Mouse (Mus musculus) liver, adult (tissue): ENCODE data around the gene Hacl1.
A peak's percentile ranks its signal among the peaks of the same experiment; 100 is the strongest.

Source experiments
- GATA4 ChIP-seq: IDR thresholded peaks from 2 replicates; pipeline ENCODE4 v1.6.1; 2014; ENCODE audit warnings: mild to moderate bottlenecking, low read length; ENCODE audit not compliant: insufficient replicate concordance

Hacl1 gene

GRCm38 (mm10) chr14:31654816-31655215, 13.7 kb upstream of the Hacl1 start:
- no peak for TF ChIP-seq GATA4

GRCm38 (mm10) chr14:31653101-31653875, 12.2 kb upstream of the Hacl1 start:
- no peak for TF ChIP-seq GATA4

GRCm38 (mm10) chr14:31652624-31653023, 11.5 kb upstream of the Hacl1 start:
- TF ChIP-seq GATA4, result no peak

GRCm38 (mm10) chr14:31652106-31652505, 11.0 kb upstream of the Hacl1 start:
- no peak for TF ChIP-seq GATA4

GRCm38 (mm10) chr14:31651206-31651605, 10.1 kb upstream of the Hacl1 start:
- no peak for TF ChIP-seq GATA4

GRCm38 (mm10) chr14:31650347-31650746, 9.3 kb upstream of the Hacl1 start:
- TF ChIP-seq GATA4, result no peak

GRCm38 (mm10) chr14:31647991-31648390, 6.9 kb upstream of the Hacl1 start:
- TF ChIP-seq GATA4, result no peak

- no peak for TF ChIP-seq GATA4
Observed at GRCm38 (mm10) chr14:31645920-31646319, 4.8 kb upstream of the Hacl1 start.

GRCm38 (mm10) chr14:31644931-31645547, 4.0 kb upstream of the Hacl1 start:
- TF ChIP-seq GATA4, result peak; percentile 64; the same call in 1 of the 2 replicates

- no peak for TF ChIP-seq GATA4
Observed at GRCm38 (mm10) chr14:31644183-31644830, 3.2 kb upstream of the Hacl1 start.

- no peak for TF ChIP-seq GATA4
Observed at GRCm38 (mm10) chr14:31641506-31642155, 545 bp upstream of the Hacl1 start.

- TF ChIP-seq GATA4, result no peak
Observed at GRCm38 (mm10) chr14:31640346-31640889, 668 bp downstream of the Hacl1 start, which contains the start of gene Gm49387. Gene Gm49387 (minus strand): TSS chr14:31640878.

GRCm38 (mm10) chr14:31630677-31631076, 10.4 kb downstream of the Hacl1 start:
- no peak for TF ChIP-seq GATA4

- no peak for TF ChIP-seq GATA4
Observed at GRCm38 (mm10) chr14:31622748-31623147, 18.3 kb downstream of the Hacl1 start.

- no peak for TF ChIP-seq GATA4
Observed at GRCm38 (mm10) chr14:31620591-31621223, 20.4 kb downstream of the Hacl1 start.
